Mouse (Mus musculus) myocyte (in vitro differentiated cells): ENCODE data around the gene Raph1. TPM values are rescaled to one million over a fixed set of nuclear protein-coding genes. Genes with fewer than 3 reads are reported as not detected.

Experiments
- H3K27me3 ChIP-seq: one replicate; pipeline ENCODE4 v1.6.1; 2011; ENCODE audit not compliant: control insufficient read depth, insufficient read depth, insufficient read length
- H3K36me3 ChIP-seq: one replicate; pipeline ENCODE4 v1.6.1; 2011; ENCODE audit not compliant: control insufficient read depth, insufficient read depth
- H3K4me2 ChIP-seq: one replicate; pipeline ENCODE4 v1.6.1; 2011; ENCODE audit warnings: low read depth, control low read depth
- H3K4me3 ChIP-seq: one replicate; pipeline ENCODE4 v1.5.1; 2011; ENCODE audit warnings: mild to moderate bottlenecking, control low read depth, moderate library complexity
- H3K79me2 ChIP-seq: one replicate; pipeline ENCODE4 v1.6.1; 2011; ENCODE audit not compliant: control insufficient read depth, insufficient read depth
- H3ac ChIP-seq: one replicate; pipeline ENCODE4 v1.6.1; 2011; ENCODE audit not compliant: control insufficient read depth, insufficient read length
- CEBPB ChIP-seq: IDR thresholded peaks from 2 replicates; pipeline ENCODE4 v1.6.1; 2011; ENCODE audit warnings: mild to moderate bottlenecking, moderate library complexity; ENCODE audit not compliant: poor library complexity, insufficient read depth, severe bottlenecking
- E2F4 ChIP-seq: IDR thresholded peaks from one replicate; pipeline ENCODE4 v1.6.1; 2011; ENCODE audit warnings: mild to moderate bottlenecking, control low read depth, moderate library complexity; ENCODE audit not compliant: insufficient read depth
- MAX ChIP-seq: IDR thresholded peaks from one replicate; pipeline ENCODE4 v1.6.1; 2011; ENCODE audit warnings: low read depth, mild to moderate bottlenecking, control low read depth
- MYOD1 ChIP-seq, 3 experiments: IDR thresholded peaks; one replicate each; pipeline ENCODE4 v1.6.1; 2011; ENCODE audit warnings: control low read depth in 2 of 3, low read depth in 2 of 3, mild to moderate bottlenecking in 2 of 3, moderate library complexity in 1 of 3; ENCODE audit not compliant: insufficient read length in 2 of 3, control insufficient read depth in 1 of 3
- MYOG ChIP-seq, 3 experiments: IDR thresholded peaks; one replicate each; pipeline ENCODE4 v1.6.1; 2011; ENCODE audit warnings: control low read depth in 2 of 3, low read depth in 2 of 3, mild to moderate bottlenecking in 2 of 3; ENCODE audit not compliant: insufficient read length in 2 of 3, control insufficient read depth in 1 of 3, insufficient read depth in 1 of 3
- POLR2A ChIP-seq: IDR thresholded peaks from one replicate; pipeline ENCODE4 v1.6.1; 2011; ENCODE audit warnings: low read depth, mild to moderate bottlenecking, control low read depth, moderate library complexity; ENCODE audit not compliant: insufficient read length
- POLR2AphosphoS2 ChIP-seq: IDR thresholded peaks from one replicate; pipeline ENCODE4 v1.6.1; 2011; ENCODE audit warnings: low read depth, control low read depth; ENCODE audit not compliant: insufficient read length
- REST ChIP-seq: IDR thresholded peaks from one replicate; pipeline ENCODE4 v1.6.1; 2011; ENCODE audit warnings: mild to moderate bottlenecking, control low read depth, moderate library complexity; ENCODE audit not compliant: insufficient read depth, insufficient read length
- SRF ChIP-seq: IDR thresholded peaks from one replicate; pipeline ENCODE4 v1.6.1; 2011; ENCODE audit warnings: low read depth; ENCODE audit not compliant: control insufficient read depth, insufficient read length
- TCF12 ChIP-seq: IDR thresholded peaks from one replicate; pipeline ENCODE4 v1.6.1; 2011; ENCODE audit warnings: mild to moderate bottlenecking, control low read depth; ENCODE audit not compliant: poor library complexity, insufficient read depth, severe bottlenecking
- TCF3 ChIP-seq: IDR thresholded peaks from one replicate; pipeline ENCODE4 v1.6.1; 2011; ENCODE audit warnings: low read depth, control low read depth; ENCODE audit not compliant: insufficient read length
- USF1 ChIP-seq: IDR thresholded peaks from one replicate; pipeline ENCODE4 v1.6.1; 2011; ENCODE audit warnings: low read depth, mild to moderate bottlenecking, control low read depth, moderate library complexity
- polyA plus RNA-seq: library from polyadenylated mRNA; unstranded; fragments of >200 nt; fragmentation: generic; extraction: Trizol; gene quantifications from one replicate; pipeline ENCODE4 v1.2.1, GENCODE M21; 2012; ENCODE audit warnings: missing spikeins

Gene Raph1
- polyA plus RNA-seq, 1 experiment = 7.4 TPM

DNA sequence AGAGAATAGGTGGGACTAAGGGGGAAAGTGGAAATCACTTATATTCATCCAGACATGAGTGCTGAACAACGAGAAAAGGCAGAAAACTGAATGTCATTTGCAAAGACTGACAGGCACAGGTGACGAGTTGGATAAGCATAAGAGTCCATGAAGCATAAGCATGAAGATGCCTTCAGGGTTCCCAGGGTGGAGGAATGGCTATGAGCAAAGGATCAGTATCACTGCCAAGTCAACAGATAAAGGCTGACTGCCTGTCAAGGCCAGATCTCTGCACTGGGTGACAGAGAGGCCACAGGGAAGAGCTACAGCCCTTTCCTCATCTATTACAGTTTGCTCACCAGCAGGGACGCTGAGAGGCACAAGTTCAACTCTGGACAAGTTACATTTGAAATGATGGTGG lies 5.8 kb upstream of the Raph1 start:
- no peaks in the 10 kb centered on the region for H3K79me2 ChIP-seq
- H3K36me3 ChIP-seq = no peaks in the 10 kb centered on the region
- no peak overlapping the region for H3ac ChIP-seq
- no peaks in the 10 kb centered on the region for H3K27me3 ChIP-seq
- TF ChIP-seq MAX (no peak), TCF3 (peak; percentile 20), MYOD1 (IDR thresholded peaks at IDR 0.05; ENCODE audit: control insufficient read depth in 1 of 3, insufficient read length in 2 of 3, low read depth in 2 of 3) (peak in 2 of 3 experiments; percentile 91)
- H3K4me2 ChIP-seq = peak overlapping the region; percentile 65
- no peak overlapping the region for H3K4me3 ChIP-seq

- Histone ChIP-seq H3K4me3 (no peak overlapping the region), H3K4me2 (no peak overlapping the region), H3K27me3 (no peaks in the 10 kb centered on the region), H3K79me2 (peaks cover 12% of the 10 kb centered on the region), H3K36me3 (no peaks in the 10 kb centered on the region), H3ac (no peak overlapping the region)
- TF ChIP-seq TCF3 = no peak
- TF ChIP-seq MYOD1 (IDR thresholded peaks at IDR 0.05; ENCODE audit: control insufficient read depth in 1 of 3, insufficient read length in 2 of 3, low read depth in 2 of 3) = no peak
- TF ChIP-seq E2F4 = no peak
- TF ChIP-seq REST = no peak
- no peak for TF ChIP-seq TCF12
- no peak for TF ChIP-seq MYOG (IDR thresholded peaks at IDR 0.05; ENCODE audit: control insufficient read depth in 1 of 3, insufficient read depth in 1 of 3, insufficient read length in 2 of 3, low read depth in 2 of 3)
- TF ChIP-seq MAX = no peak
- TF ChIP-seq CEBPB = no peak
- TF ChIP-seq POLR2AphosphoS2 = no peak
These were observed 2.8 kb upstream of the Raph1 start for GRCm38 (mm10) chr1:60569741-60570140.

- TF ChIP-seq MYOG (IDR thresholded peaks at IDR 0.05; ENCODE audit: control insufficient read depth in 1 of 3, insufficient read depth in 1 of 3, insufficient read length in 2 of 3, low read depth in 2 of 3) (no peak), TCF12 (no peak), TCF3 (no peak), POLR2AphosphoS2 (no peak)
These were observed 2.3 kb upstream of the Raph1 start for GRCm38 (mm10) chr1:60569210-60569609.

GRCm38 (mm10) chr1:60567321-60567720 lies 417 bp upstream of the Raph1 start:
- H3K79me2 ChIP-seq = peaks cover 37% of the 10 kb centered on the region
- peak overlapping the region; percentile 49 for H3K4me3 ChIP-seq
- TF ChIP-seq E2F4 = no peak
- no peak for TF ChIP-seq POLR2A
- no peak for TF ChIP-seq USF1
- TF ChIP-seq POLR2AphosphoS2 = no peak
- TF ChIP-seq REST = no peak
- TF ChIP-seq SRF = no peak
- peak overlapping the region; percentile 89 for H3ac ChIP-seq
- H3K27me3 ChIP-seq = no peaks in the 10 kb centered on the region
- H3K4me2 ChIP-seq = peak overlapping the region; percentile 68
- H3K36me3 ChIP-seq = no peaks in the 10 kb centered on the region

More at GRCm38 (mm10) chr1:60569210-60569609, 2.3 kb upstream of the Raph1 start:
- H3ac ChIP-seq = no peak overlapping the region
- no peak overlapping the region for H3K4me2 ChIP-seq
- no peak overlapping the region for H3K4me3 ChIP-seq
- H3K36me3 ChIP-seq = no peaks in the 10 kb centered on the region
- H3K79me2 ChIP-seq = peaks cover 18% of the 10 kb centered on the region
- H3K27me3 ChIP-seq = no peaks in the 10 kb centered on the region

DNA sequence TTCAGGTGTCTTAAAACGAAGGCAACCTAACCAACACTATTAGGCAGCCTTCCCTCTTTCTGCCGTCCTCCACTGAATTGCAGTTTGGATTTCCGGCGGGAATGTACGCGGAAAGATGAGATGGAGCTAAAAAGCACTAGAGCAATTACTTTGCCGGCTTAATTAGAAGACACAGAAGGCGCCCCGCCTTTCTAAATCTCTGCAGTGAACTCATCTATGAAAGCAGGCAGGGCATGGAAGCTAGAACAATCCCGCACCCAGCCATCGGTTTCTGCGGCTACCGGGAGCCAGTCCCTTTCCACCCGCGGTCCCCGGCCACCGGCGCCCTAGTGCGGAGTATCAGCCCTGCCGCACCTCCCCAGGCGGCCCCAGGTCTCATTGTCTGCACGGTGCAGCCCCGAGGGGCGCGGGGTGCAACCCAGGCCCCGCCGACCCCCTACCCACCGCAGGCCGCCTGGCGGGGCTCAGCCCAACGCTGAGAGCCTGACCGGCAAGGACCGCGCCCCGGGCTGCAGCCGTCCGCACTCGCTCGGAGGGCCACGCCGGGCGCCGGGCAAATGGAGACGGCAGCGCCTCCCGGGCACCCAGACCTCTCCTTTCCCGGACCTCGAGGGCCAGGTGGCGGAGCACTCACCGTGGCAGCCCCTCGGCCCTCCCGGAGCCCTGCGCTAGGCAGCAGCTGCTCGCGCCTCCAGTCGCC lies 823 bp downstream of the Raph1 start:
- H3K36me3 ChIP-seq = peaks cover 1% of the 10 kb centered on the region
- peaks cover 49% of the 10 kb centered on the region for H3K79me2 ChIP-seq
- H3K4me2 ChIP-seq = peak overlapping the region; percentile 89
- TF ChIP-seq E2F4 (no peak), MYOD1 (IDR thresholded peaks at IDR 0.05; ENCODE audit: control insufficient read depth in 1 of 3, insufficient read length in 2 of 3, low read depth in 2 of 3) (peak in 1 of 3 experiments; percentile 26)
- peak overlapping the region; percentile 89 for H3ac ChIP-seq
- peak overlapping the region; percentile 49 for H3K4me3 ChIP-seq
- no peaks in the 10 kb centered on the region for H3K27me3 ChIP-seq

- Histone ChIP-seq H3K79me2 (peaks cover 56% of the 10 kb centered on the region), H3K4me2 (peak overlapping the region; percentile 89), H3K27me3 (no peaks in the 10 kb centered on the region), H3K36me3 (peaks cover 8% of the 10 kb centered on the region), H3ac (peak overlapping the region; percentile 89), H3K4me3 (peak overlapping the region; percentile 49)
- TF ChIP-seq CEBPB (no peak), SRF (no peak), MAX (no peak), POLR2AphosphoS2 (no peak), E2F4 (no peak), POLR2A (no peak), MYOG (IDR thresholded peaks at IDR 0.05; ENCODE audit: control insufficient read depth in 1 of 3, insufficient read depth in 1 of 3, insufficient read length in 2 of 3, low read depth in 2 of 3) (no peak), REST (no peak), USF1 (no peak), TCF3 (no peak)
These were observed 1.5 kb downstream of the Raph1 start for GRCm38 (mm10) chr1:60565270-60565920.
